Mouse (Mus musculus): Measurements from ENCODE around the gene Capn7.

DNA sequence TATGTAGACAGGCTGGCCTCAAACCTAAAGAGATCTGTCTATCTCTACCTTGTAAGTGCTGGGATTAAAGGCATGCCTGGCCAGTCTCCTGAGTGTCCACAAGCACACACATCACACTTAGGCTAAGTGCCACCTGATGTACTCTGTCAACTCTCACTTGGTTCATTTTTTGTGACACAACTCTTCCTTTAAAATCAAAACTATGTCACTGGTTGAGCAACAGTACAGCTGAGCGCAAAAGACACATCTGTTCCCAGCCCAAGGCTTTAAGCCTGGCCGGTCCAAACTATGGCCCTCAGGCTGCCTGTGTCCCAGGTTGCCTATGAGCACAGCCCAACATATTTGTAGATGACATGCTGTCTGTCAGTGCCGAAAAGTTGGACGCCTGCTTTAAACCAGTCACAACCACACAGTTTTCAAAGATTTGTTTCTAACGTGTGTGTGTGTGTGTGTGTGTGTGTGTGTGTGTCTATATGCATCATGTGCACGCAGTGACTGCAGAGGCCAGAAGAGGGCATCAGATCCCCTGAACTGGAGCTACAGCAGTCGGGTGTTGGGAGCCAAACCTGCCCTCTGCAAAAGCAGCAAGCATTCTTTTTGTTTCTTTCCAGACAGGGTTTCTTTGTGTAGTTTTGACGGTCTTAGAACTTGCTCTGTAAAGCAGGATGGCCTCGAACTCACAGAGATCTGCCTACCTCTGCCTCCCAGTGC is 58.5 kb downstream of the Capn7 start:
- TF ChIP-seq GATA1 (IDR thresholded peaks at IDR 0.05; ENCODE audit: borderline replicate concordance, low read length) (no peak), FLI1 (IDR thresholded peaks at IDR 0.05; ENCODE audit: low read length) (no peak)
